Mouse (Mus musculus): ENCODE measurements around the gene Lbhd2.

The Lbhd2 gene

DNA sequence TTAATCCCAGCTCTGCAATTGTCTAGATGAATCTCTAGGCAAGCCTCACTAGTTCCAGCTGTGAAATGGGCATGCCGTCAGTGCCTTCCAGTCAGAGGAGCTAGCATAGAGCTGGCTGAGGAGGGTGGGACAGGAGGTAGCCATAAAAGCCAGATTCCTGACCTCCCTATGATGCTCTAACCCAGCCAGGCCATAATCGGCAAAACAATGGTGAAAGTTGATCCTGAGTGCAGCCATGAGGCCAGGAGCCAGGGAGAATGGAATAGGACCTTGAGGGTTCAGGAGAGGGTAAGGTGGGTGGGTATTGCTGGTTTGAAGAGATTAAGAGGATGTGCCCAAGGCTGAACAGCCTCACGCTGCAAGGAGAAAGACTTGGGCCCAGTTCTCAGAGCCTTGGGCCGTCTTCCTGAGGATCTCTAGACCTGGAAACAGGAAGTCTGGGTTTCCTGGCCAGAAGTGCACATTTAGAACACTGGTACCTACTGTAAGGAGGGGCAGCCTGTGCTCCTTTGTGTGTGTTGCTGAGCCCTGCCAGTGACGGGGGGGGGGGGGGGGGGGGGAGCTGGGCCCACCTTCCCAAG lies 26.2 kb downstream of the Lbhd2 start:
- no peaks in the 10 kb centered on the region for H3K27me3 ChIP-seq (ENCODE audit: control insufficient read depth, insufficient read depth, low read length, poor library complexity, severe bottlenecking)
- no peak for DNase-seq (ENCODE audit: low read depth, low spot score)
- H3K36me3 ChIP-seq (ENCODE audit: control insufficient read depth, insufficient read depth, low read length, poor library complexity, severe bottlenecking) = no peaks in the 10 kb centered on the region

DNA sequence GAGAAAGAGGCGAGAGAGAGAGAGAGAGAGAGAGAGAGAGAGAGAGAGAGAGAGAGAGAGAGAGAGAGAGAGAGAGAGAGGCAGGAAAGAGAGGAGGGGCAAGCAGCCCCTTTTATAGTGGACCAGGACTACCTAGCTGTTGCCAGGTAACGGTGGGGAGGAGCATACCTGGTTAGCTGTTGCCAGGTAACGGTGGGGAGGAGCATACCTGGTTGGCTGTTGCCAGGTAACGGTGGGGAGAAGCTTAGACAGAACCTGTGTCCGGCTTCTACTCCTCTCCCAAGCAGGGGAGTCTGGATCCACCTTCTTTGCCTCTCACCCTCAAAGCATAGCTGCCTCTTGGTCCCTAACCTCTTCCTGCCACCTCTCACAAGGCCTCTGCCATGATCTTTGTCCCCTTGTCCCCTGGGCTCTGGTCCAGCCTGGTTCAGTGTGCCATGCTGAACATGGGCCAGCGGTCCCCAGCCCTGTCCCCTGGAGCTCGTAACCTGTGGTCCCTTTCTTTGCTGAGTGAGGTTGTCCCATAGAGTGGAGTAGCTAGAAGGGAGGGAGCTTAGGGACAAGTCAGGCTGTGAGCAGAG lies 27.6 kb downstream of the Lbhd2 start:
- DNase-seq (ENCODE audit: low read depth, low spot score) = no peak
- no peaks in the 10 kb centered on the region for H3K27me3 ChIP-seq (ENCODE audit: control insufficient read depth, insufficient read depth, low read length, poor library complexity, severe bottlenecking)
- no peaks in the 10 kb centered on the region for H3K36me3 ChIP-seq (ENCODE audit: control insufficient read depth, insufficient read depth, low read length, poor library complexity, severe bottlenecking)

- no peak for DNase-seq (ENCODE audit: low read depth, low spot score)
- no peaks in the 10 kb centered on the region for H3K27me3 ChIP-seq (ENCODE audit: control insufficient read depth, insufficient read depth, low read length, poor library complexity, severe bottlenecking)
Measured at GRCm38 (mm10) chr12:111434745-111435327, 28.2 kb downstream of the Lbhd2 start.

DNA sequence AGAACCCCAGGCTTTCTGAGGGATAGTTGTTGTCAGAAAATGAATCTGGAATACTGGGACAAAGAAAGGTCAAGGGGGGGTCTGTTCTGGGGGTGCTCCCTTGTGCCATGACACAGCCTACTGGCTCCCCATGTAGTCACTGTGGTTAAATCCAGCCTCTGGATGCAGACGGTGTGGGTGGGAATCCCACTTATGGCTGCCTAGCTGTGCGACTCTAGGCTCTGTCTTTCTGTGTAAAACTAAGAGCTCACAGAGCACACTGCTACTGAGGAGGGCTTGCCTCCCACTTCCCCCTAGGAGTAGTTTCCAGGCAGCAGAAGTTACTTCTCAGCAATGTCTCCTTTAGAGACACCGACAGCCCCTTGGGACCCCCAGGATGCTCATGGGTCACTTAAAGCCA lies 29.6 kb downstream of the Lbhd2 start:
- Histone ChIP-seq H3K36me3 (ENCODE audit: control insufficient read depth, insufficient read depth, low read length, poor library complexity, severe bottlenecking) (no peaks in the 10 kb centered on the region), H3K27me3 (ENCODE audit: control insufficient read depth, insufficient read depth, low read length, poor library complexity, severe bottlenecking) (no peaks in the 10 kb centered on the region)
- no peak for DNase-seq (ENCODE audit: low read depth, low spot score)

More at GRCm38 (mm10) chr12:111434745-111435327, 28.2 kb downstream of the Lbhd2 start:
- no peaks in the 10 kb centered on the region for H3K36me3 ChIP-seq (ENCODE audit: control insufficient read depth, insufficient read depth, low read length, poor library complexity, severe bottlenecking)

DNA sequence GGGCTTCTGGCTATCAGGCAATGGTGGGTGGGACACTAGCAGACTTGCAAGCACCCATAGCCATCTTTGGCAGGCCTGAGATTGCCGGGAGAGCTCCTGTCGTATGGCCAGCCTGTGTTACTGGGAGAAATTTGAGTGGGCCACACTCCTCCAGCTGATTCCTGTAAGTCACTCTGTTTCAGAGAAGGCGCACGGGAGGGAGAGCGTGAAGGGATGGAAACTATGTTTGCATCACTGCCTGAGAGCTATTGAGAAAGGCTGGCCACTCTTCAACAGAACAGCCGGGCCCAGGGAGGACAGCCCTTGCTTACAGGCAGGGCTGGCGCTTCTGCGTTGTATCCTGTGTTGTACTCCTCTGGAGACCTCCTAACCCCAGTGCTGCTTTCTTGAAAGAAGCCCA lies 30.0 kb downstream of the Lbhd2 start:
- no peak for DNase-seq (ENCODE audit: low read depth, low spot score)
- no peaks in the 10 kb centered on the region for H3K36me3 ChIP-seq (ENCODE audit: control insufficient read depth, insufficient read depth, low read length, poor library complexity, severe bottlenecking)
- H3K27me3 ChIP-seq (ENCODE audit: control insufficient read depth, insufficient read depth, low read length, poor library complexity, severe bottlenecking) = no peaks in the 10 kb centered on the region

DNA sequence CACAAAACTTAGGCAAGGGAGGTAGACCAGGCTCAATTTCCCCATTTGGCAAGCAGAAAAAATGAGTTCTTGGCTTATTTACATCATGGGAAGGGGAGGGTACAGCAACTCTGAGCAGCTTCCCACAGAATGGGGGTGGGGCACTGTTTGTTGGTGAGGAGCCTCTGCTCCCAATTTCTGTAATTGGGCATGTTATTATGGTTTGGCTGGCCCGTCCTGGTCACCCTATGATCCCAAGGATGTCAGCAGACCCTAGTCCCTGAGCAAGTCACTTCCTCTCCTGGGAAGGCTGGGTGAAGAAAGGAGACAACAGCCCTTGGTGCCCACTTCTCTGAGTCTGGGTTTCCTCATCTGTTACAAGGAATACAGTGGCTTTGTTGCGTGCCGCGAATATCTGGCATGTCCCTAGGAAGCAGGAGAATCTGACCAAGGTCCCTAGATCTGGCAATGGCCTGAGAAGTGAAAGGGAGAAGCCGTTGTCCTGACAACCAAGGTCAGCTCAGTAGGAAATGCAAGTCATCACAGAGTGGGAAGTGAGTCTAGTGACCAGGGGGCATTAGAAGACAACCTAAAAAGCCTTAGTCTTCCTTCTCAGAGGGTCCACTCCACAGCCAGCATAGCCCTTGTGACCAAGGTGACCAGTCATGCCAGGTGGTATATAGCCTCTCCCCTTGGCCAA lies 30.8 kb downstream of the Lbhd2 start:
- Histone ChIP-seq H3K36me3 (ENCODE audit: control insufficient read depth, insufficient read depth, low read length, poor library complexity, severe bottlenecking) (no peaks in the 10 kb centered on the region), H3K27me3 (ENCODE audit: control insufficient read depth, insufficient read depth, low read length, poor library complexity, severe bottlenecking) (no peaks in the 10 kb centered on the region)
- DNase-seq (ENCODE audit: low read depth, low spot score) = no peak

DNA sequence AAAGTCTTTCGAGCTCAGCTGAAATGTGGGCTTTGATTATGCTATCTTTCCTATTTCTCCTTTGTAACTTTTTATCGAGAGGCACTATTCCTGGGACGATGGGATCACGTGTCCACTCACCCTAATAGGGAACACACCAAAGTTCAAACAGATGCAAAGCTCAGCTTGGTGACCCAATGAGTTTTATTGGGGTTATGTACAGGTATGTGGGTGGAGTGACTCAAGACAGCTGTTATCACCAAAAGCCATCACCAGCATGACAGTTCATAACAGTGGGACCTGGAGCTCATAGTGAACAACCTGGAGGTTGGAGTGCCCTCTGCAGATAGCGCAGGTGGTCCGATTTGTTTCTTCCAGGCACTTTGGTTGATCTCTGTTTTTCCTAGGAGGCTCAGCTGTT lies 32.2 kb downstream of the Lbhd2 start:
- DNase-seq (ENCODE audit: low read depth, low spot score) = no peak
- no peaks in the 10 kb centered on the region for H3K27me3 ChIP-seq (ENCODE audit: control insufficient read depth, insufficient read depth, low read length, poor library complexity, severe bottlenecking)

GRCm38 (mm10) chr12:111440701-111441373 lies 34.2 kb downstream of the Lbhd2 start:
- no peak for DNase-seq (ENCODE audit: low read depth, low spot score)
- no peaks in the 10 kb centered on the region for H3K27me3 ChIP-seq (ENCODE audit: control insufficient read depth, insufficient read depth, low read length, poor library complexity, severe bottlenecking)
- no peaks in the 10 kb centered on the region for H3K36me3 ChIP-seq (ENCODE audit: control insufficient read depth, insufficient read depth, low read length, poor library complexity, severe bottlenecking)

More for the DNA sequence above, 32.2 kb downstream of the Lbhd2 start:
- H3K36me3 ChIP-seq (ENCODE audit: control insufficient read depth, insufficient read depth, low read length, poor library complexity, severe bottlenecking) = no peaks in the 10 kb centered on the region

- no peaks in the 10 kb centered on the region for H3K27me3 ChIP-seq (ENCODE audit: control insufficient read depth, insufficient read depth, low read length, poor library complexity, severe bottlenecking)
- DNase-seq (ENCODE audit: low read depth, low spot score) = no peak
- H3K36me3 ChIP-seq (ENCODE audit: control insufficient read depth, insufficient read depth, low read length, poor library complexity, severe bottlenecking) = no peaks in the 10 kb centered on the region
Measured at GRCm38 (mm10) chr12:111441523-111441922, 34.9 kb downstream of the Lbhd2 start.

GRCm38 (mm10) chr12:111442309-111443010 lies 35.9 kb downstream of the Lbhd2 start, which contains the start of gene Tnfaip2:
Tnfaip2 (plus strand) TSS chr12:111442469.
- no peaks in the 10 kb centered on the region for H3K27me3 ChIP-seq (ENCODE audit: control insufficient read depth, insufficient read depth, low read length, poor library complexity, severe bottlenecking)
- DNase-seq (ENCODE audit: low read depth, low spot score) = peak; percentile 42
- H3K36me3 ChIP-seq (ENCODE audit: control insufficient read depth, insufficient read depth, low read length, poor library complexity, severe bottlenecking) = no peaks in the 10 kb centered on the region

DNA sequence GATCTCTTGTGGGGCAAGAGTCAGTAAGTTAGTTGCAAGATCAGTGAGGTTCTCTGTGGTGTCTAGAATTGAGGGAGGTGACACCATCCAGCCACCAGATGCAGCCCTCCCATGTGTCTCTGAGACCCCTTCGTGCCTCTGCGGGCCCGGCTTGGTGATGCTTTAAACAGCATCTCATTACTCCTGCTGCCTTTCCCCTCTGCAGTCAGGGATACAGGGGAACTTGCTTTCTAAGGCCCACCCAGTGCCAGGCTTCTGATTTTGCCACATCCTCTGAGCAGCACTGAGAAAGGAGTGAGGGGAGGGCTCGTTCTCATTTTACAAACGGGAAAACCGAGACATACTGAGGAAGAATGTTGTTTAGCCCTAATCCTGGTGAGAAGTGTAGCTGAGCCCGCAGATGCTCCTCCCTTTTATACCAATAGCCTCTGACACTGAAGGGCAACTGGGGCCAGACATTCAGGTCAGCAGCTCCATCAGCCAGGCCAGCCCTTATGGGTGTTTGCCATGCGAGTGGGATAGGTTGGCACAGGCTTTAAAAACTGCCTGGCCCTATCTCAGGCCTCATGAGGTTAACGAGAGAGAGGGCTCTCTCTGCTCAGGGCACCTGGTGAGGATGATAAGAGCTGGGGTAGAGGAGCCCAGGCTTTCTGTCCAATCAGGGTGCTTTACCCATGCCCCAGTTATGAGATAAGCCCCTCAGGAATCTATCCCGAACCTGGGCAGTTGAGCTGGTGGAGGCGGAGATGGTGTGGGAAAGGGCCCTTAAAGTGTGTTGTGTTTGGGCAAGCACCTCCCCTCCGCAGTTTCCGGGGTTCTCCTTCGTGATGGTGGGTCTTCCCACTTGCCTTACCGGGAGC lies 36.6 kb downstream of the Lbhd2 start:
- Histone ChIP-seq H3K36me3 (ENCODE audit: control insufficient read depth, insufficient read depth, low read length, poor library complexity, severe bottlenecking) (no peaks in the 10 kb centered on the region), H3K27me3 (ENCODE audit: control insufficient read depth, insufficient read depth, low read length, poor library complexity, severe bottlenecking) (no peaks in the 10 kb centered on the region)
- no peak for DNase-seq (ENCODE audit: low read depth, low spot score)

GRCm38 (mm10) chr12:111443921-111444831 lies 37.6 kb downstream of the Lbhd2 start:
- H3K27me3 ChIP-seq (ENCODE audit: control insufficient read depth, insufficient read depth, low read length, poor library complexity, severe bottlenecking) = no peaks in the 10 kb centered on the region
- no peaks in the 10 kb centered on the region for H3K36me3 ChIP-seq (ENCODE audit: control insufficient read depth, insufficient read depth, low read length, poor library complexity, severe bottlenecking)
- DNase-seq (ENCODE audit: low read depth, low spot score) = no peak

All from splenic B cell, adult 2 months (primary cell).